Mouse (Mus musculus) heart, embryonic 14.5 days (tissue): ENCODE results near the gene Pgm2l1. TPM values are rescaled to one million over a fixed set of nuclear protein-coding genes. Genes with fewer than 3 reads are reported as not detected.
A peak's percentile ranks its signal among the peaks of the same experiment; 100 is the strongest.

Experiments used
- ATAC-seq: fragments of 200-750 bp; cut with Nextera tagmentation; 2 replicates; pipeline ENCODE4 v1.8.0; 2017; ENCODE audit warnings: low read depth, moderate TSS enrichment; ENCODE audit not compliant: insufficient number of reproducible peaks, insufficient read depth, low FRiP score
- H3K27ac ChIP-seq, 2 experiments: fragments of 200-500 bp in 1 of 2; fragments of 300-500 bp in 1 of 2; sonication (generic) in 1 of 2; replicated peaks in 1 of 2; 2 replicates each; pipeline ENCODE4 v1.5.1; 2012 to 2014; ENCODE audit warnings: low read depth in 2 of 2, low read length in 2 of 2, control low read depth in 1 of 2, mild to moderate bottlenecking in 1 of 2, mixed read lengths in 1 of 2; ENCODE audit not compliant: control insufficient read depth in 1 of 2, insufficient read depth in 1 of 2
- H3K27me3 ChIP-seq: fragments of 300-500 bp; sonication (generic); 2 replicates; pipeline ENCODE4 v1.6.1; 2014; ENCODE audit warnings: mild to moderate bottlenecking, low read length, control low read depth; ENCODE audit not compliant: control insufficient read depth, insufficient read depth
- H3K36me3 ChIP-seq: fragments of 300-500 bp; sonication (generic); 2 replicates; pipeline ENCODE4 v1.6.1; 2014; ENCODE audit warnings: mild to moderate bottlenecking, control low read depth, low read length, mixed read lengths; ENCODE audit not compliant: control insufficient read depth, insufficient read depth
- H3K4me1 ChIP-seq, 2 experiments: fragments of 200-500 bp in 1 of 2; fragments of 300-500 bp in 1 of 2; sonication (generic) in 1 of 2; 2 replicates each; pipeline ENCODE4 v1.6.1; 2012 to 2014; ENCODE audit warnings: low read length in 2 of 2, control low read depth in 1 of 2, mixed read lengths in 1 of 2; ENCODE audit not compliant: control insufficient read depth in 2 of 2, insufficient read depth in 2 of 2
- H3K4me2 ChIP-seq: fragments of 300-500 bp; sonication (generic); 2 replicates; pipeline ENCODE4 v1.6.1; 2014; ENCODE audit warnings: mild to moderate bottlenecking, low read length
- H3K4me3 ChIP-seq, 2 experiments: fragments of 200-500 bp in 1 of 2; fragments of 300-500 bp in 1 of 2; sonication (generic) in 1 of 2; 2 replicates each; pipeline ENCODE4 v1.5.1; 2012 to 2014; ENCODE audit warnings: low read length in 2 of 2, mild to moderate bottlenecking in 2 of 2, control low read depth in 1 of 2, low read depth in 1 of 2, moderate library complexity in 1 of 2; ENCODE audit not compliant: control insufficient read depth in 1 of 2, insufficient read depth in 1 of 2
- H3K9ac ChIP-seq: fragments of 300-500 bp; sonication (generic); 2 replicates; pipeline ENCODE4 v1.6.1; 2014; ENCODE audit warnings: mild to moderate bottlenecking, low read length
- H3K9me3 ChIP-seq: fragments of 300-500 bp; sonication (generic); 2 replicates; pipeline ENCODE4 v1.6.1; 2016; ENCODE audit warnings: low read length, control low read depth; ENCODE audit not compliant: control insufficient read depth
- WGBS: fragments of 180-500 bp; shearing (Covaris S2); extraction: QIAGEN DNeasy Blood & Tissue Kit; methylation state at CpG from one replicate; pipeline ENCODE4 v1.1.7; 2014; 5-methylcytosine and 5-hydroxymethylcytosine counted together
- polyA plus RNA-seq: library from polyadenylated mRNA; unstranded; fragments of >200 nt; fragmentation: Nextera tagmentation; extraction: Ambion mirVana; gene quantifications from 2 replicates; pipeline ENCODE4 v1.2.1, GENCODE M21; 2014

The Pgm2l1 gene
- polyA plus RNA-seq, 1 experiment from 2014 or later = 2.1 TPM

DNA sequence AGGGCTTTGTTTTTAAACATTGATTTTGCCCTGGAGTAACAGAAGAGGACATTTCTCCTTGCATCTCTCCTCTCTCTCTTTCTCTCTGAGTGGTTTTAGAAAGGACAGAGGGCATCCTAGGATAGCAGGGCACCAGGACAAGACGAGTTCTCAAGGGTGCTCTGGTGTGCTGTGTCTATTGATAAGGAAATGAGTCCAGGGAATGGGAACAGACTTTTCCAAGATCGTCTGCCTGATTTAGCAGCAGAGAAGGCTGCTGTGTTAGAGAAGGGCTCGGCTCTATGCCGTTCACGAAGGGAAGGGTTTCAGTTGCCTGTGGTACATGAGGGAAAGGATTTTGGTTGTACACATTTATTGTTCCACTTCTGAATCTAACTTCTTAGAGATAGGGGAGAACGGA lies 82.5 kb downstream of the Pgm2l1 start:
- no peak for ATAC-seq
- Histone ChIP-seq H3K36me3 (peaks cover 11% of the 10 kb centered on the region), H3K27ac (peak overlapping the region; percentile 48 to 51; a peak in 3 of 4 replicates), H3K4me2 (no peak overlapping the region), H3K27me3 (no peaks in the 10 kb centered on the region), H3K9ac (no peak overlapping the region), H3K4me3 (no peak overlapping the region), H3K9me3 (no peaks in the 10 kb centered on the region), H3K4me1 (peaks cover 13 to 17% of the 10 kb centered on the region in 2 experiments)
- WGBS = 11% methylated on average over 6 of the region's 6 CpGs

DNA sequence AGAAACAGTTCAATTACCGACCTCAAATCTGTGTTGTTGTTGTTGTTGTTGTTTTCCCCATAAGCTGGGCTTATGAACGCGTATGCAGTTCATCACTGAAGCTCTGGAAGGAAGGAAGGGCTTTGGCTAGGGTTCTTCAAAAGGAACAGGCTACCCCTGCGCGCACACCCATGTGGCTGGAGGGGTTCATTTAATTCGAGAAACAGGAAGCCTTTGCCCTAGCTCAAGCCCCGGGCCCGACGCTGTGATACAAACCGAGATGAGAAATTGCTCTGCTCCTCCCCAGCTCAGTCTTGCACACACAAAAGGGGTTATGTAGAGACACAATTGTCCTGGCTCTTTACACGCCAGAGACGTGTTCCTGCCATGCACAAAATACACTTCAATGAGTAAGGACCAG lies 83.1 kb downstream of the Pgm2l1 start:
- Histone ChIP-seq H3K4me2 (no peak overlapping the region), H3K9ac (no peak overlapping the region), H3K27me3 (no peaks in the 10 kb centered on the region), H3K27ac (peak overlapping the region in 1 of 2 experiments; percentile 28; a peak in 3 of 4 replicates), H3K4me1 (peaks cover 13 to 17% of the 10 kb centered on the region in 2 experiments), H3K36me3 (peaks cover 11% of the 10 kb centered on the region), H3K4me3 (no peak overlapping the region), H3K9me3 (no peaks in the 10 kb centered on the region)
- WGBS = 69% methylated on average over 12 of the region's 12 CpGs
- no peak for ATAC-seq

DNA sequence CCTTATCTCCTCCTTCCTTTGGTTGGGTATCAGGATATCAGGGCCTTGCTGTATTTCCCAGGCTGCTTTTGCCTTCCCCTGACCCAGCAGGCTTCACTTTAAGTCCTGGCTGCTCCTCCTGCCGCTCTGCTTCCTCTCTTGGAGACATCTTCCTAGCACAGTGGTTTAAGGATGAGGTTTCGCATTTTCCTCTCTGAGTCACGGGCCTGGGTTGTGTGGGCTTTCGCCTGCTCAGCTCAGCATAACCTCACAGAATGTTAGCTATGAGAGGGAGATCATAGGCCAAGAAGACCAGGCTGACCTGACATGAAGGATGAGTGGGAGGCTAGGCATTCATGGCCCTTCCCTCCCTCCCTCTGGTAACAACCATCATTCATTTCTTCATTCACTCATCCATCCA lies 85.5 kb downstream of the Pgm2l1 start:
- H3K27ac ChIP-seq = no peak overlapping the region
- H3K9ac ChIP-seq = no peak overlapping the region
- peaks cover 14% of the 10 kb centered on the region; the same call in 1 of the 2 replicates for H3K36me3 ChIP-seq
- ATAC-seq = no peak
- no peaks in the 10 kb centered on the region for H3K9me3 ChIP-seq
- 61% methylated on average over 4 of the region's 4 CpGs for WGBS
- H3K27me3 ChIP-seq = no peaks in the 10 kb centered on the region
- peaks cover 13 to 17% of the 10 kb centered on the region in 2 experiments for H3K4me1 ChIP-seq
- no peak overlapping the region for H3K4me3 ChIP-seq
- no peak overlapping the region for H3K4me2 ChIP-seq

DNA sequence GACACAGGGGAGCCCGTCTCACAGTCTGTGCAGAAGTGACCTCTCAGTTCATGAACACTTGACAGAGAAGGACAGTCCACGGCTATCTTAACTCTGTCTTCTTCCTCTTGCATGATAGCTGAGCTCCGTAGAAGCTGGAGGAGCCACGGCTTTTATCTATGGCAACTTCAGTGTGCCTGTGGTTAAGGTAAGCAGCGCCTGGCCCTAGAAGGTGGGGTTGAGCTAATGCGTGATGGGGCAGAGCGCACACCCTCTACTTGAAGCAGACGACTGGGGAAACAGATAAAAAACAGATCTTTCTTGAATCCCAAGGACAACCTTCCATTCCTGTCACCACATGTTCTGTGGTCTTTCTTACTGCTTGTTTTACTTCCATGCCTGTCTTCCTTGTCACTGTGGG lies 89.7 kb downstream of the Pgm2l1 start:
- no peak overlapping the region for H3K4me3 ChIP-seq
- no peaks in the 10 kb centered on the region for H3K27me3 ChIP-seq
- H3K9me3 ChIP-seq = no peaks in the 10 kb centered on the region
- WGBS = 52% methylated on average over 8 of the region's 8 CpGs
- H3K36me3 ChIP-seq = peaks cover 14% of the 10 kb centered on the region; the same call in 1 of the 2 replicates
- no peak overlapping the region for H3K27ac ChIP-seq
- no peak overlapping the region for H3K4me2 ChIP-seq
- ATAC-seq = no peak
- H3K9ac ChIP-seq = no peak overlapping the region
- no peaks in the 10 kb centered on the region for H3K4me1 ChIP-seq

DNA sequence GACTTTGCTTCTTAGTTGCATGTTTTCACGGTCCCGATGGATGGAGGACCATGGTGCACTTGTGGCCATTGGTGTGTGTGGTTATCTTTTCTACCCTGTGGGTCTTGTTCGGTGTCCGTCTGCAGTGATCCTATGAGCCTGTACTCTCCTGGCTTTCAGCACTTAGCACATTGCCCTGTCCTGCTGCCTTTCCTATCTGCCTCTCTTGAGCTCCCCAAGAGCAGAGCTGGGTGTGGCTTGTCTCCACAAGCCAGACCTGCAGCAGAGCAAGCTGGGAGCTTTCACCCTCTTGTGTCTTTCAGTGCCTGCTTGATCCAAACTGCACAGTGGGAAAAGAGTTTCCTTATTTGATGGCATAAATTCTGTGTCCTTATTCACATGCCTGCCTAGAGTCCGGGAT lies 90.3 kb downstream of the Pgm2l1 start:
- H3K9me3 ChIP-seq = no peaks in the 10 kb centered on the region
- peaks cover 14% of the 10 kb centered on the region; the same call in 1 of the 2 replicates for H3K36me3 ChIP-seq
- 49% methylated on average over 5 of the region's 5 CpGs for WGBS
- no peak overlapping the region for H3K27ac ChIP-seq
- ATAC-seq = no peak
- H3K4me1 ChIP-seq = no peaks in the 10 kb centered on the region
- H3K9ac ChIP-seq = no peak overlapping the region
- H3K4me3 ChIP-seq = no peak overlapping the region
- no peaks in the 10 kb centered on the region for H3K27me3 ChIP-seq
- H3K4me2 ChIP-seq = no peak overlapping the region

DNA sequence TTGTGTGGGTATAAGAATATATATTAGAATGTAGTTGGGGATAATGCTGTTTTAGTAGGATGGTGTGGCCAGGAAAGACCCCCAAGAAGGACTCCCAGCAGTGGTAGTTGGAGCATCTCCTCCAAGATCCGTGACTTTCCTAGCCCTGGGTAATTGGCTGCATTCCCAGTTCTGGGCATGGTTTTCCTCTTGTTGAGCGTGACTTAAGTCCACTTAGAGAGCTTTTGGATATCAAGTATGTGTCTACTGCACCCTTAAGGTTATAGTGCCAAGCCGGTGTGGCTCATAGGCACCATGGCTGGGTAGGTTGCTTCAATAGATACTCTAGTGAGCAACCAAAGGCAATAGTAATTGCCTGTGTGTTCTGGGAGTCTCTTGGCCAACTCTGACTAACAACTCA lies 96.5 kb downstream of the Pgm2l1 start:
- H3K36me3 ChIP-seq = peaks cover 41% of the 10 kb centered on the region
- no peak overlapping the region for H3K27ac ChIP-seq
- no peaks in the 10 kb centered on the region for H3K9me3 ChIP-seq
- no peaks in the 10 kb centered on the region for H3K27me3 ChIP-seq
- no peaks in the 10 kb centered on the region; a peak in 2 of 4 replicates for H3K4me1 ChIP-seq
- H3K4me2 ChIP-seq = no peak overlapping the region
- WGBS = 37% methylated on average over 3 of the region's 3 CpGs
- no peak for ATAC-seq
- no peak overlapping the region for H3K9ac ChIP-seq
- no peak overlapping the region for H3K4me3 ChIP-seq

DNA sequence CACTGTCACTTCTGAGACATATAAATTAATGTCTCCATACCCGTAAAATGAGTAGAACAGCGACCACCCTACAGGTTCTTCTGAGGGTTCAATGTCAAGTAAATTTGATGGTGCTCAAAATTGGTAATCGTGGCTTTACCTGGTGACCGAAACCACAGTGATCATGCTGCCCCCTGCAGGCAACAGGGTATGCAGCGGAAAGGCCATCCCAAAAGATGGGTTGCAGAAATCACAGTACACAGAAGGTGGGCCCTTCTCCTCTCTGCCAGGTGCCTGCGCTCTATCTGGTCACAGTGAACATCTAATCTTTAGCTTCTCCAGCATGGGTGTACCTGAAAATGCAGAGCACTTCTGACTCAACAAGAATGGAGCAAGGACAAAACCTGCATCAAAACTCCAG lies 98.3 kb downstream of the Pgm2l1 start:
- Histone ChIP-seq H3K9ac (no peak overlapping the region), H3K4me3 (no peak overlapping the region), H3K9me3 (no peaks in the 10 kb centered on the region), H3K27ac (no peak overlapping the region), H3K27me3 (no peaks in the 10 kb centered on the region), H3K36me3 (peaks cover 47% of the 10 kb centered on the region), H3K4me2 (no peak overlapping the region), H3K4me1 (no peaks in the 10 kb centered on the region; a peak in 2 of 4 replicates)
- ATAC-seq = no peak
- WGBS = 71% methylated on average over 6 of the region's 6 CpGs

DNA sequence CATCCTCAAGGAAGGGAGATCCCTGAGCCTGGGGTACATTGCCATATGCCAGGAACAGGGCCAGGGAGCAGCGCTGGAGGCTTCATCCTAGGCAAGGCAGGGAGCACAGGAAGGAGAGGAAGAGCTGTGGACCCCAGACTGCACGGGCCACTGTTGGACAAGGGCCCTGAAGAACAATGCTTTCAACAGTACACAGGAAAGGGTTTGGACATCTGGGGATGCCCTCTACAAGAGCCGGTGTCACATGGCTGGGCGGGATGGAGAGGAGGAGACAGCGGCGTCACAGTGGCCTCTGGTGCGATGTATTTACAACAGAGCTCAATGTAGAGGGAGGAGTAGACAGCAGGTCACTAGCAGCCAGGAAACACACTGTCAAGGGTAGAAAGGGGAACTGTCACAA lies 100.3 kb downstream of the Pgm2l1 start:
- 71% methylated on average over 7 of the region's 7 CpGs for WGBS
- H3K9ac ChIP-seq = no peak overlapping the region
- no peak overlapping the region for H3K4me2 ChIP-seq

More for the DNA sequence above, 100.3 kb downstream of the Pgm2l1 start:
- no peak overlapping the region for H3K4me3 ChIP-seq
- no peaks in the 10 kb centered on the region; a peak in 2 of 4 replicates for H3K4me1 ChIP-seq
- H3K27ac ChIP-seq = no peak overlapping the region
- no peak for ATAC-seq
- H3K9me3 ChIP-seq = no peaks in the 10 kb centered on the region
- H3K27me3 ChIP-seq = no peaks in the 10 kb centered on the region
- peaks cover 67% of the 10 kb centered on the region for H3K36me3 ChIP-seq
